Mouse (Mus musculus) olfactory bulb, adult 2 months (tissue): ENCODE measurements around the gene Taok1. TPM values are rescaled to one million over a fixed set of nuclear protein-coding genes. Genes with fewer than 3 reads are reported as not detected.

Experiments
- H3K27ac ChIP-seq: fragments of 200-500 bp; 2 replicates; pipeline ENCODE4 v1.5.1; 2012; ENCODE audit warnings: low read depth, low read length; ENCODE audit not compliant: insufficient read depth
- H3K4me1 ChIP-seq: fragments of 200-500 bp; 2 replicates; pipeline ENCODE4 v1.6.1; 2012; ENCODE audit warnings: low read length; ENCODE audit not compliant: control insufficient read depth, insufficient read depth
- H3K4me3 ChIP-seq: fragments of 200-500 bp; 2 replicates; pipeline ENCODE4 v1.5.1; 2012; ENCODE audit warnings: mild to moderate bottlenecking, low read depth, low read length, moderate library complexity; ENCODE audit not compliant: insufficient read depth
- CTCF ChIP-seq: fragments of 200-500 bp; IDR thresholded peaks from 2 replicates; pipeline ENCODE4 v1.5.1; 2012; ENCODE audit warnings: low read depth, mild to moderate bottlenecking, low read length, moderate library complexity; ENCODE audit not compliant: insufficient read depth
- POLR2A ChIP-seq: fragments of 200-500 bp; IDR thresholded peaks from 2 replicates; pipeline ENCODE4 v1.6.1; 2012; ENCODE audit warnings: mild to moderate bottlenecking, low read depth, low read length, moderate library complexity; ENCODE audit not compliant: insufficient read depth
- WGBS: fragments of 180-500 bp; shearing (Covaris S2); methylation state at CpG from one replicate; pipeline ENCODE4 v1.1.7; 2018; 5-methylcytosine and 5-hydroxymethylcytosine counted together
- polyA plus RNA-seq: library from polyadenylated mRNA; stranded (reverse); fragments of >200 nt; gene quantifications from 2 replicates; pipeline ENCODE4 v1.2.4, GENCODE M21; 2012; ENCODE audit warnings: low replicate concordance; ENCODE audit not compliant: missing spikeins, insufficient read depth, insufficient read length

Taok1 gene
- polyA plus RNA-seq, 1 experiment: 34.1 TPM

- no peak overlapping the region for H3K27ac ChIP-seq
- H3K4me1 ChIP-seq: no peaks in the 10 kb centered on the region
- WGBS: 79% methylated on average over 3 of the region's 3 CpGs
- TF ChIP-seq CTCF: no peak
- TF ChIP-seq POLR2A: no peak
- H3K4me3 ChIP-seq: no peak overlapping the region
Observed at GRCm38 (mm10) chr11:77525804-77526486, 81.7 kb downstream of the Taok1 start.

GRCm38 (mm10) chr11:77520601-77521529, 86.8 kb downstream of the Taok1 start:
- no peak for TF ChIP-seq CTCF
- no peak for TF ChIP-seq POLR2A
- Histone ChIP-seq H3K4me1 (no peaks in the 10 kb centered on the region), H3K27ac (no peak overlapping the region), H3K4me3 (no peak overlapping the region)
- WGBS: 46% methylated on average over 5 of the region's 5 CpGs

GRCm38 (mm10) chr11:77519043-77519442, 88.6 kb downstream of the Taok1 start, which contains the start of gene Gm10392:
Gene Gm10392, minus strand, starts transcription at chr11:77519198.
- Histone ChIP-seq H3K4me1 (peaks cover 16% of the 10 kb centered on the region), H3K4me3 (no peak within 1 kb of the TSS), H3K27ac (peak within 1 kb of the TSS; percentile 18; the same call in 1 of the 2 replicates)
- TF ChIP-seq POLR2A: no peak
- TF ChIP-seq CTCF: no peak
- WGBS: 81% methylated on average over 5 of the region's 5 CpGs

GRCm38 (mm10) chr11:77518051-77518798, 89.4 kb downstream of the Taok1 start:
- Histone ChIP-seq H3K27ac (no peak overlapping the region), H3K4me1 (peaks cover 22% of the 10 kb centered on the region), H3K4me3 (no peak overlapping the region)
- no peak for TF ChIP-seq POLR2A
- TF ChIP-seq CTCF: no peak
- WGBS: 89% methylated on average over 27 of the region's 27 CpGs

- WGBS: 82% methylated on average over 5 of the region's 5 CpGs
- no peak for TF ChIP-seq CTCF
- Histone ChIP-seq H3K27ac (no peak overlapping the region), H3K4me3 (no peak overlapping the region), H3K4me1 (peaks cover 29% of the 10 kb centered on the region)
Observed at GRCm38 (mm10) chr11:77516553-77517425, 90.8 kb downstream of the Taok1 start.

- WGBS: 26% methylated on average over 39 of the region's 39 CpGs
Observed at GRCm38 (mm10) chr11:77515637-77516552, 91.7 kb downstream of the Taok1 start, which contains the start of gene Trp53i13. Gene Trp53i13, minus strand, starts transcription at chr11:77515980.

GRCm38 (mm10) chr11:77514832-77515636, 92.6 kb downstream of the Taok1 start, which contains the start of gene Abhd15:
Gene Abhd15, plus strand, starts transcription at chr11:77515121.
- peaks cover 29% of the 10 kb centered on the region for H3K4me1 ChIP-seq
- no peak within 1 kb of the TSS for H3K27ac ChIP-seq
- H3K4me3 ChIP-seq: peak within 1 kb of the TSS; percentile 45
- no peak for TF ChIP-seq POLR2A
- 0 out of 2 replicates have a peak, but pooled peaks have one; percentile 14 for TF ChIP-seq CTCF
- under 1% methylated on average over 72 of the region's 72 CpGs for WGBS

More at GRCm38 (mm10) chr11:77515637-77516552, 91.7 kb downstream of the Taok1 start, which contains the start of gene Trp53i13:
- Histone ChIP-seq H3K27ac (no peak within 1 kb of the TSS), H3K4me1 (peaks cover 29% of the 10 kb centered on the region), H3K4me3 (peak within 1 kb of the TSS; percentile 45)
- TF ChIP-seq CTCF: no peak
- TF ChIP-seq POLR2A: no peak
